Mouse (Mus musculus) adrenal gland, postnatal 4 days (tissue): ENCODE data around the gene Eif2b5. TPM values are rescaled to one million over a fixed set of nuclear protein-coding genes. Genes with fewer than 3 reads are reported as not detected.

Source experiments
- DNase-seq, 2 experiments: peaks; one replicate each; pipeline ENCODE4 v3.0.0; 2021 to 2022; ENCODE audit warnings: low spot score in 2 of 2, mixed read lengths in 2 of 2
- total RNA-seq, 2 experiments: library from RNA; stranded (reverse); gene quantifications; 2 replicates each; pipeline ENCODE4 v1.2.3; 2021

The Eif2b5 gene
- total RNA-seq, 2 experiments from 2014 or later = 58.9 to 63.3 TPM

- no peak for DNase-seq
These were observed 37.6 kb downstream of the Eif2b5 start for GRCm38 (mm10) chr16:20536081-20536665.

GRCm38 (mm10) chr16:20537071-20537471 is 38.5 kb downstream of the Eif2b5 start:
- no peak for DNase-seq

GRCm38 (mm10) chr16:20537601-20538320 is 39.1 kb downstream of the Eif2b5 start:
- no peak for DNase-seq

GRCm38 (mm10) chr16:20539649-20540048 is 41.0 kb downstream of the Eif2b5 start:
- no peak for DNase-seq

GRCm38 (mm10) chr16:20540438-20540837 is 41.8 kb downstream of the Eif2b5 start:
- DNase-seq = no peak

- DNase-seq = no peak
These were observed 47.1 kb downstream of the Eif2b5 start for GRCm38 (mm10) chr16:20545696-20546095.

GRCm38 (mm10) chr16:20547423-20547822 is 48.8 kb downstream of the Eif2b5 start:
- DNase-seq = no peak

- DNase-seq = peak; percentile 84 to 96
These were observed 49.7 kb downstream of the Eif2b5 start, which contains the start of gene Abcf3 for GRCm38 (mm10) chr16:20548096-20548948. Abcf3 (plus strand) TSS chr16:20548577.

- no peak for DNase-seq
These were observed 50.5 kb downstream of the Eif2b5 start for GRCm38 (mm10) chr16:20549161-20549560.

GRCm38 (mm10) chr16:20551691-20552090 is 53.1 kb downstream of the Eif2b5 start:
- DNase-seq = no peak

- DNase-seq = no peak
These were observed 54.0 kb downstream of the Eif2b5 start for GRCm38 (mm10) chr16:20552594-20552993.

GRCm38 (mm10) chr16:20555000-20555399 is 56.4 kb downstream of the Eif2b5 start:
- no peak for DNase-seq

GRCm38 (mm10) chr16:20557381-20557780 is 58.8 kb downstream of the Eif2b5 start:
- no peak for DNase-seq

Other genes starting within 250 kb of the Eif2b5 start
- gene Parl, start 196.4 kb upstream of the Eif2b5 start, total RNA-seq = 100 to 1,000 TPM; 136 to 142 TPM
- under 1 TPM in 1 of 2 experiments, not detected in 1; 0.17 TPM for gene Cyp2ab1, start 173.4 kb upstream of the Eif2b5 start, total RNA-seq
- 10 to 100 TPM; 73.7 to 75.5 TPM for gene Abcc5, start 72.4 kb upstream of the Eif2b5 start, total RNA-seq
- gene Dvl3, start 18.2 kb downstream of the Eif2b5 start, total RNA-seq = 10 to 100 TPM; 55.7 to 59.5 TPM
- gene Ap2m1, start 36.7 kb downstream of the Eif2b5 start, total RNA-seq = 100 to 1,000 TPM; 336 to 352 TPM
- gene Abcf3, start 49.8 kb downstream of the Eif2b5 start, total RNA-seq = 10 to 100 TPM; 75.4 to 79.2 TPM
- 10 to 100 TPM in 1 of 2 experiments, 1 to 10 TPM in 1; 10.0 to 12.5 TPM for gene Vwa5b2, start 90.7 kb downstream of the Eif2b5 start, total RNA-seq
- 1 to 10 TPM; 6.8 to 7.0 TPM for gene Eef1akmt4, start 112.8 kb downstream of the Eif2b5 start, total RNA-seq
- under 1 TPM in 1 of 2 experiments, not detected in 1; 0.37 TPM for gene Gm49333, start 112.8 kb downstream of the Eif2b5 start, total RNA-seq
- gene Alg3, start 112.9 kb downstream of the Eif2b5 start, total RNA-seq = 10 to 100 TPM; 15.9 to 17.6 TPM
- 10 to 100 TPM; 16.1 to 16.3 TPM for gene Camk2n2, start 122.5 kb downstream of the Eif2b5 start, total RNA-seq
- 10 to 100 TPM; 11.4 to 14.9 TPM for gene Ece2, start 131.0 kb downstream of the Eif2b5 start, total RNA-seq
- gene Psmd2, start 152.8 kb downstream of the Eif2b5 start, total RNA-seq = 100 to 1,000 TPM; 216 to 230 TPM
- gene Eif4g1, start 169.5 kb downstream of the Eif2b5 start, total RNA-seq = 100 to 1,000 TPM; 400 to 415 TPM
- gene Fam131a, start 194.4 kb downstream of the Eif2b5 start, total RNA-seq = 10 to 100 TPM; 14.4 to 15.4 TPM
- 10 to 100 TPM; 39.8 to 41.0 TPM for gene Polr2h, start 218.8 kb downstream of the Eif2b5 start, total RNA-seq
- gene Clcn2, start 218.9 kb downstream of the Eif2b5 start, total RNA-seq = 10 to 100 TPM; 49.6 to 57.3 TPM
- gene Chrd, start 234.3 kb downstream of the Eif2b5 start, total RNA-seq = 10 to 100 TPM; 14.8 to 17.1 TPM
- 1 to 10 TPM; 3.8 to 5.0 TPM for gene Thpo, start 235.7 kb downstream of the Eif2b5 start, total RNA-seq